Mouse (Mus musculus): ENCODE measurements around the gene Ndufa8.

DNA sequence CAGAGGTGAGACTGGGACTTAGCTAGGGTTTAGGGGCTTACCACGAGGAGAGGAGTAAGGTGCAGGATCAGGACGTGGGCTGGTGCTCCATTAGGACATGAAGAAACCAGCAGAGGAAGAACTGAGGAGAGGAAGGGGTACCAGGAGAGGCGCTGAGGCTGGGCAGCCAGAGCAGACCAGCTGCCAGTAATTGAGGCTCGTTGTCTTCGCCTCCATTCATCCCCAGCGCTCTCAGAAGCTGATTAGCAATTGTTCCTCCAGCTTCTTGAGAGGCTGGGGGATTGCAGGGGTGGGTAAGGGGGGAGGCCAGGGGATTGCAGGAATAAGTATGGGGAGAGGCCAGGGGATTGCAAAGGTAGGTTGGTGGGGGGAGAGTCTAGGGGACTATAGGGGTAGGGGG is 47.0 kb downstream of the Ndufa8 start:
- TF ChIP-seq POLR2A (IDR thresholded peaks at IDR 0.05; ENCODE audit: low read depth, low read length) (no peak), CTCF (IDR thresholded peaks at IDR 0.05; ENCODE audit: borderline replicate concordance, insufficient read depth, low read length) (no peak)

All from embryonic fibroblast, embryonic 13.5 days (primary cell).